Mouse (Mus musculus) hindbrain, embryonic 11.5 days (tissue): ENCODE results near the gene Gsdma2. TPM values are rescaled to one million over a fixed set of nuclear protein-coding genes. Genes with fewer than 3 reads are reported as not detected.
"Not testable (repeated sequence)": the region's sequence is repeated elsewhere in the genome, so short reads cannot be mapped to it uniquely, and the experiment has no call there.

Experiments
- ATAC-seq: fragments of 200-750 bp; cut with Nextera tagmentation; 2 replicates; pipeline ENCODE4 v1.8.0; 2017; ENCODE audit warnings: mild to moderate bottlenecking, moderate TSS enrichment, moderate library complexity; ENCODE audit not compliant: low FRiP score
- DNase-seq: peaks from one replicate; pipeline ENCODE4 v3.0.0-alpha.2; 2015; ENCODE audit warnings: low spot score
- H3K27ac ChIP-seq: fragments of 300-500 bp; sonication (generic); 2 replicates; pipeline ENCODE4 v1.5.1; 2014; ENCODE audit warnings: mild to moderate bottlenecking, low read depth, low read length
- H3K27me3 ChIP-seq: fragments of 300-500 bp; sonication (generic); 2 replicates; pipeline ENCODE4 v1.6.1; 2014; ENCODE audit warnings: mild to moderate bottlenecking, low read length, moderate library complexity, mixed read lengths; ENCODE audit not compliant: control insufficient read depth, insufficient read depth
- H3K36me3 ChIP-seq: fragments of 300-500 bp; sonication (generic); 2 replicates; pipeline ENCODE4 v1.6.1; 2014; ENCODE audit warnings: mild to moderate bottlenecking, low read length, moderate library complexity, mixed read lengths; ENCODE audit not compliant: control insufficient read depth, insufficient read depth
- H3K4me1 ChIP-seq: fragments of 300-500 bp; sonication (generic); replicated peaks from 2 replicates; pipeline ENCODE4 v1.6.1; 2014; ENCODE audit warnings: low read length, mixed read lengths; ENCODE audit not compliant: control insufficient read depth, insufficient read depth
- H3K4me2 ChIP-seq: fragments of 300-500 bp; sonication (generic); replicated peaks from 2 replicates; pipeline ENCODE4 v1.6.1; 2014; ENCODE audit warnings: mild to moderate bottlenecking, low read depth, low read length
- H3K4me3 ChIP-seq: fragments of 300-500 bp; sonication (generic); 2 replicates; pipeline ENCODE4 v1.5.1; 2014; ENCODE audit warnings: low read depth, low read length
- H3K9ac ChIP-seq: fragments of 300-500 bp; sonication (generic); 2 replicates; pipeline ENCODE4 v1.6.1; 2014; ENCODE audit warnings: low read depth, low read length
- H3K9me3 ChIP-seq: fragments of 300-500 bp; sonication (generic); 2 replicates; pipeline ENCODE4 v1.6.1; 2016; ENCODE audit warnings: low read length; ENCODE audit not compliant: control insufficient read depth
- WGBS: fragments of 180-500 bp; shearing (Covaris S2); extraction: QIAGEN DNeasy Blood & Tissue Kit; methylation state at CpG from one replicate; pipeline ENCODE4 v1.1.7; 2014; 5-methylcytosine and 5-hydroxymethylcytosine counted together
- polyA plus RNA-seq: library from polyadenylated mRNA; unstranded; fragments of >200 nt; fragmentation: Nextera tagmentation; extraction: Ambion mirVana; gene quantifications from 2 replicates; pipeline ENCODE4 v1.2.1, GENCODE M21; 2014

Gsdma2 gene
- polyA plus RNA-seq, result not detected in 2 replicates

GRCm38 (mm10) chr11:98646459-98646858, at the start of gene Gsdma2:
Gene Gsdma2, plus strand, starts transcription at chr11:98646759.
- DNase-seq, result no peak
- Histone ChIP-seq H3K27me3 (no peaks in the 10 kb centered on the region), H3K9ac (no peak within 1 kb of the TSS), H3K27ac (no peak within 1 kb of the TSS), H3K9me3 (no peaks in the 10 kb centered on the region), H3K4me2 (no peak within 1 kb of the TSS), H3K4me1 (no peaks in the 10 kb centered on the region), H3K36me3 (no peaks in the 10 kb centered on the region), H3K4me3 (no peak within 1 kb of the TSS)
- WGBS, result 74% methylated on average over 2 of the region's 2 CpGs
- no peak for ATAC-seq

GRCm38 (mm10) chr11:98597363-98597762, 49.2 kb upstream of the Gsdma2 start:
- no peaks in the 10 kb centered on the region for H3K4me1 ChIP-seq
- H3K27ac ChIP-seq, result no peak overlapping the region
- H3K36me3 ChIP-seq, result no peaks in the 10 kb centered on the region
- WGBS, result 39% methylated on average over 6 of the region's 6 CpGs
- no peak overlapping the region for H3K4me2 ChIP-seq
- ATAC-seq, result no peak
- 0 out of 2 replicates have a peak, but pooled peaks cover 5% of the 10 kb centered on the region for H3K27me3 ChIP-seq
- no peak overlapping the region for H3K9ac ChIP-seq
- peak; percentile 74 for DNase-seq
- no peaks in the 10 kb centered on the region for H3K9me3 ChIP-seq
- H3K4me3 ChIP-seq, result no peak overlapping the region

- Histone ChIP-seq H3K27me3 (0 out of 2 replicates have a peak, but pooled peaks cover 5% of the 10 kb centered on the region), H3K9me3 (no peaks in the 10 kb centered on the region), H3K4me1 (no peaks in the 10 kb centered on the region), H3K27ac (no peak within 1 kb of the TSS), H3K4me2 (no peak within 1 kb of the TSS), H3K9ac (no peak within 1 kb of the TSS), H3K4me3 (no peak within 1 kb of the TSS), H3K36me3 (no peaks in the 10 kb centered on the region)
- 89% methylated on average over 8 of the region's 8 CpGs for WGBS
- no peak for ATAC-seq
- no peak for DNase-seq
Measured at GRCm38 (mm10) chr11:98597991-98598390, 48.6 kb upstream of the Gsdma2 start, which contains the start of gene Lrrc3c. Gene Lrrc3c, plus strand, starts transcription at chr11:98598291.

GRCm38 (mm10) chr11:98598851-98599290, 47.7 kb upstream of the Gsdma2 start:
- ATAC-seq (no peak), DNase-seq (no peak)
- H3K27me3 ChIP-seq, result 0 out of 2 replicates have a peak, but pooled peaks cover 5% of the 10 kb centered on the region
- H3K36me3 ChIP-seq, result no peaks in the 10 kb centered on the region
- no peak overlapping the region for H3K9ac ChIP-seq
- H3K4me2 ChIP-seq, result no peak overlapping the region
- H3K27ac ChIP-seq, result no peak overlapping the region
- H3K9me3 ChIP-seq, result no peaks in the 10 kb centered on the region
- H3K4me1 ChIP-seq, result no peaks in the 10 kb centered on the region
- H3K4me3 ChIP-seq, result no peak overlapping the region
- 70% methylated on average over 18 of the region's 18 CpGs for WGBS

- Histone ChIP-seq H3K27me3 (0 out of 2 replicates have a peak, but pooled peaks cover 5% of the 10 kb centered on the region), H3K36me3 (no peaks in the 10 kb centered on the region), H3K4me3 (no peak overlapping the region), H3K27ac (no peak overlapping the region), H3K4me1 (no peaks in the 10 kb centered on the region), H3K9me3 (no peaks in the 10 kb centered on the region), H3K9ac (no peak overlapping the region), H3K4me2 (no peak overlapping the region)
- ATAC-seq (no peak), DNase-seq (no peak)
- 36% methylated on average over 18 of the region's 18 CpGs for WGBS
Measured at GRCm38 (mm10) chr11:98599291-98599690, 47.3 kb upstream of the Gsdma2 start.

GRCm38 (mm10) chr11:98602090-98602690, 44.4 kb upstream of the Gsdma2 start:
- H3K36me3 ChIP-seq, result no peaks in the 10 kb centered on the region
- H3K9ac ChIP-seq, result peak overlapping the region; percentile 20
- H3K27me3 ChIP-seq, result 0 out of 2 replicates have a peak, but pooled peaks cover 5% of the 10 kb centered on the region
- 0 out of 2 replicates have a peak, but pooled peaks have one; percentile 22 for ATAC-seq
- H3K9me3 ChIP-seq, result no peaks in the 10 kb centered on the region
- H3K4me1 ChIP-seq, result no peaks in the 10 kb centered on the region
- H3K4me3 ChIP-seq, result peak overlapping the region; percentile 17; the same call in 1 of the 2 replicates
- peak; percentile 66 for DNase-seq
- WGBS, result 3% methylated on average over 20 of the region's 20 CpGs
- H3K27ac ChIP-seq, result no peak overlapping the region
- H3K4me2 ChIP-seq, result peak overlapping the region; percentile 45

GRCm38 (mm10) chr11:98603953-98604352, 42.6 kb upstream of the Gsdma2 start:
- Histone ChIP-seq H3K4me3 (no peak overlapping the region), H3K36me3 (no peaks in the 10 kb centered on the region), H3K9ac (no peak overlapping the region), H3K4me1 (no peaks in the 10 kb centered on the region), H3K27me3 (0 out of 2 replicates have a peak, but pooled peaks cover 4% of the 10 kb centered on the region), H3K4me2 (no peak overlapping the region), H3K27ac (no peak overlapping the region), H3K9me3 (no peaks in the 10 kb centered on the region)
- no peak for ATAC-seq
- DNase-seq, result no peak
- 89% methylated on average over 2 of the region's 2 CpGs for WGBS

- not testable (repeated sequence) for H3K4me2 ChIP-seq, H3K9ac ChIP-seq, H3K4me3 ChIP-seq, H3K27me3 ChIP-seq, ATAC-seq, H3K9me3 ChIP-seq, H3K36me3 ChIP-seq, H3K4me1 ChIP-seq, H3K27ac ChIP-seq, DNase-seq
- WGBS, result 68% methylated on average over 6 of the region's 6 CpGs
Measured at GRCm38 (mm10) chr11:98604911-98605310, 41.6 kb upstream of the Gsdma2 start.

- Histone ChIP-seq H3K4me1 (no peaks in the 10 kb centered on the region), H3K36me3 (no peaks in the 10 kb centered on the region), H3K27me3 (peaks cover 2% of the 10 kb centered on the region; the same call in 1 of the 2 replicates), H3K9me3 (no peaks in the 10 kb centered on the region), H3K4me2 (no peak overlapping the region), H3K9ac (no peak overlapping the region), H3K27ac (no peak overlapping the region), H3K4me3 (no peak overlapping the region)
- DNase-seq (peak; percentile 71), ATAC-seq (no peak)
- WGBS, result 11% methylated on average over 3 of the region's 3 CpGs
Measured at GRCm38 (mm10) chr11:98606763-98607162, 39.8 kb upstream of the Gsdma2 start.
